Mouse (Mus musculus) effector memory CD4-positive, alpha-beta T cell, adult 7 months (primary cell): Measurements from ENCODE around the gene Ninj1. TPM values are rescaled to one million over a fixed set of nuclear protein-coding genes. Genes with fewer than 3 reads are reported as not detected.

ENCODE experiments used
- polyA plus RNA-seq: library from polyadenylated mRNA; unstranded; fragments of 100-300 nt; shearing (Covaris generic); gene quantifications from one replicate; pipeline ENCODE4 v1.2.1, GENCODE M21; 2017

Gene Ninj1
- polyA plus RNA-seq: 99.4 TPM

GRCm38 (mm10) chr13:49187288-49188218 lies at the start of gene Ninj1:
Gene Ninj1 (plus strand): TSS chr13:49187485.

GRCm38 (mm10) chr13:49147858-49148226 lies 39.4 kb upstream of the Ninj1 start, which contains the start of gene Wnk2:
Gene Wnk2 (minus strand): TSS chr13:49148014.

DNA sequence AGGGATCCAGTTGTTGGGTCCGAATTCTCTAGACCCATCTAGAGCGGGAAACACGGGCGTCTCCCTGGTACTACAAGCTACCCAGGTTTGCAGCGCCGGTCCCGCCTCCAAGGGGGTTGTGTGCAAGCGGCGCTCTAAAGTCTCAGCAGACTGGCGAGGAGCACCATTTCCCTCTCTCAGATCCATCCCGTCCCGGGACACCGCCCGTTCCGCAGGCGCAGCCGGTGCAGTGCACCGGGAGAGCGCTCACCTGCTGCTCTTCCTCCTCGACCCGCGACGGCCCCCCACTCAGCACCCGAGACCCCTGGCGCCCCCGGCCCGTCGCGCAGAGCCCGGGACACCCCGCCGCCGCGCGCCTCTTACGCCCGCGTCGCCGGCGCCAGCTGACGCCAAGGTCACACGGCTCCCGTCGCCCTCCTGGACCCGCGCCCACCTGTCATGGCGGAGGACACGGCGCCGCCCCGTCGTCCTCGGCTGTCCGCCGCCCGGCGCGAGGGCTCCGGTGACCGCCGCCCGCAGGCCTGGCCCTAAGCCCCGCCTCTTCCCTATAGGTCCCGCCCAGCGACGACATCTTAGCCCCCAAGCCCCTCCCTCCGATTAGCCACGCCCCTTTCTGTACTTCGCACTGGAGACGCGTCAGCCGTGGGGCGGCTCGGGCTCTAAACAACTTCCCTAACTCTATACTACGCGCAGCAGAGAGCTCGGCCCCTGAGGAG lies 28.4 kb downstream of the Ninj1 start, which contains the start of gene Card19:
Card19 (minus strand) TSS at position 534 of the 716 bp plus-strand sequence.

Other genes starting within 250 kb of the Ninj1 start
- 65.2 TPM for gene Fam120a, start 219.5 kb upstream of the Ninj1 start, polyA plus RNA-seq
- gene Wnk2, start 39.5 kb upstream of the Ninj1 start, polyA plus RNA-seq: 0.11 TPM
- 94.1 TPM for gene Card19, start 28.6 kb downstream of the Ninj1 start, polyA plus RNA-seq
- gene Susd3, start 61.2 kb downstream of the Ninj1 start, polyA plus RNA-seq: 25.5 TPM
- gene Fgd3, start 132.8 kb downstream of the Ninj1 start, polyA plus RNA-seq: 21.2 TPM
- 20.7 TPM for gene Bicd2, start 154.1 kb downstream of the Ninj1 start, polyA plus RNA-seq
- gene Ippk, start 233.8 kb downstream of the Ninj1 start, polyA plus RNA-seq: 14.2 TPM